Mouse (Mus musculus) erythroblast, embryonic 14.5 days (primary cell): ENCODE results near the gene Lats1.

Experiments used
- GATA1 ChIP-seq: IDR thresholded peaks from 2 replicates; pipeline ENCODE4 v1.6.1; 2012; ENCODE audit warnings: low read length, inconsistent platforms, mixed read lengths
- TAL1 ChIP-seq: IDR thresholded peaks from 3 replicates; pipeline ENCODE4 v1.6.1; 2012; ENCODE audit warnings: low read length, inconsistent platforms, mixed read lengths

DNA sequence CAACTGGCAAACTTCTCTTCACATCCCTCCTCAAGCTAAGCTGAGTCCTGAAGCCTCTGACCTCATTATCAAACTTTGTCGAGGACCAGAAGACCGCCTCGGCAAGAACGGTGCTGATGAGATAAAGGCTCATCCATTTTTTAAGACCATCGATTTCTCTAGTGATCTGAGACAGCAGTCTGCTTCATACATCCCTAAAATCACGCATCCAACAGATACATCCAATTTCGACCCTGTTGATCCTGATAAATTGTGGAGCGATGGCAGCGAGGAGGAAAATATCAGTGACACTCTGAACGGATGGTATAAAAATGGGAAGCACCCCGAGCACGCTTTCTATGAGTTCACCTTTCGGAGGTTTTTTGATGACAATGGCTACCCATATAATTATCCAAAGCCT is 31.5 kb downstream of the Lats1 start:
- no peak for TF ChIP-seq GATA1
- TF ChIP-seq TAL1: no peak
